Mouse (Mus musculus) ES-E14 (cell line): ENCODE data around the gene Ell.
A peak's percentile ranks its signal among the peaks of the same experiment; 100 is the strongest.

ENCODE experiments used
- CHD2 ChIP-seq: IDR thresholded peaks from 2 replicates; pipeline ENCODE4 v1.6.1; 2014; ENCODE audit warnings: mild to moderate bottlenecking, low read depth, low read length, inconsistent platforms
- MAFK ChIP-seq: IDR thresholded peaks from 2 replicates; pipeline ENCODE4 v1.6.1; 2014; ENCODE audit warnings: mild to moderate bottlenecking, low read depth, low read length, inconsistent platforms; ENCODE audit not compliant: insufficient read depth
- ZC3H11A ChIP-seq: IDR thresholded peaks from 2 replicates; pipeline ENCODE4 v1.6.1; 2012; ENCODE audit warnings: low read depth, mild to moderate bottlenecking, inconsistent platforms, low read length, borderline replicate concordance

- TF ChIP-seq ZC3H11A (no peak), MAFK (0 out of 2 replicates have a peak, but pooled peaks have one; percentile 5), CHD2 (no peak)
Observed at GRCm38 (mm10) chr8:70609849-70610795, 70.9 kb downstream of the Ell start.
